Mouse (Mus musculus): Measurements from ENCODE around the gene Ptrhd1.

The Ptrhd1 gene

GRCm38 (mm10) chr12:4245742-4246141, 11.9 kb downstream of the Ptrhd1 start:
- DNase-seq (ENCODE audit: low spot score) = no peak

- no peak for DNase-seq (ENCODE audit: low spot score)
Measured at GRCm38 (mm10) chr12:4249786-4250185, 16.0 kb downstream of the Ptrhd1 start.

- DNase-seq (ENCODE audit: low spot score) = no peak
Measured at GRCm38 (mm10) chr12:4252742-4253655, 19.2 kb downstream of the Ptrhd1 start.

- no peak for DNase-seq (ENCODE audit: low spot score)
Measured at GRCm38 (mm10) chr12:4267765-4268164, 33.9 kb downstream of the Ptrhd1 start.

- peak; percentile 50 for DNase-seq (ENCODE audit: low spot score)
Measured at GRCm38 (mm10) chr12:4271078-4271477, 37.3 kb downstream of the Ptrhd1 start.

- DNase-seq (ENCODE audit: low spot score) = no peak
Measured at GRCm38 (mm10) chr12:4278978-4279755, 45.3 kb downstream of the Ptrhd1 start.

GRCm38 (mm10) chr12:4279878-4280277, 46.1 kb downstream of the Ptrhd1 start:
- no peak for DNase-seq (ENCODE audit: low spot score)

- DNase-seq (ENCODE audit: low spot score) = no peak
Measured at GRCm38 (mm10) chr12:4285186-4285585, 51.4 kb downstream of the Ptrhd1 start.

All from adipocyte (in vitro differentiated cells).